Mouse (Mus musculus) MEL (cell line): ENCODE measurements around the gene Nkx2-1. TPM values are rescaled to one million over a fixed set of nuclear protein-coding genes. Genes with fewer than 3 reads are reported as not detected.

Experiments
- DNase-seq: peaks from one replicate; pipeline ENCODE4 v3.0.0; 2011; ENCODE audit warnings: low read depth, low spot score
- H3K27ac ChIP-seq: 2 replicates; pipeline ENCODE4 v1.5.1; 2012; ENCODE audit warnings: low read depth, mild to moderate bottlenecking, control low read depth, low read length, moderate library complexity; ENCODE audit not compliant: control insufficient read depth
- H3K27me3 ChIP-seq, 2 experiments: fragments of 150-350 bp in 1 of 2; sonication (generic) in 1 of 2; 2 replicates each; pipeline ENCODE4 v1.6.1; 2012; ENCODE audit warnings: low read length in 2 of 2, mild to moderate bottlenecking in 2 of 2, improper control_type of control experiment in 1 of 2, moderate library complexity in 1 of 2; ENCODE audit not compliant: insufficient read depth in 2 of 2, control insufficient read depth in 1 of 2
- H3K36me3 ChIP-seq, 2 experiments: 2 replicates each; pipeline ENCODE4 v1.6.1; 2012 to 2014; ENCODE audit warnings: low read length in 2 of 2, improper control_type of control experiment in 1 of 2, inconsistent platforms in 1 of 2, mild to moderate bottlenecking in 1 of 2; ENCODE audit not compliant: insufficient read depth in 2 of 2, control insufficient read depth in 1 of 2
- H3K4me1 ChIP-seq, 2 experiments: fragments of 150-350 bp in 1 of 2; sonication (generic) in 1 of 2; 2 replicates each; pipeline ENCODE4 v1.6.1; 2012; ENCODE audit warnings: low read length in 2 of 2, improper control_type of control experiment in 1 of 2, mild to moderate bottlenecking in 1 of 2; ENCODE audit not compliant: insufficient read depth in 2 of 2, control insufficient read depth in 1 of 2
- H3K4me3 ChIP-seq, 2 experiments: fragments of 150-350 bp in 1 of 2; sonication (generic) in 1 of 2; 2 replicates each; pipeline ENCODE4 v1.5.1; 2012; ENCODE audit warnings: low read depth in 2 of 2, low read length in 2 of 2, mild to moderate bottlenecking in 2 of 2, moderate library complexity in 2 of 2, control low read depth in 1 of 2, improper control_type of control experiment in 1 of 2; ENCODE audit not compliant: control insufficient read depth in 1 of 2, insufficient read depth in 1 of 2
- H3K79me2 ChIP-seq: 2 replicates; pipeline ENCODE4 v1.6.1; 2012; ENCODE audit warnings: mild to moderate bottlenecking, low read length, moderate library complexity; ENCODE audit not compliant: control insufficient read depth, poor library complexity, insufficient read depth
- H3K9ac ChIP-seq: 2 replicates; pipeline ENCODE4 v1.6.1; 2012; ENCODE audit warnings: low read depth, mild to moderate bottlenecking, control low read depth, low read length, moderate library complexity; ENCODE audit not compliant: control insufficient read depth, poor library complexity, severe bottlenecking
- H3K9me3 ChIP-seq: fragments of 150-350 bp; sonication (generic); replicated peaks from 2 replicates; pipeline ENCODE4 v1.6.1; 2012; ENCODE audit warnings: mild to moderate bottlenecking, low read length, improper control_type of control experiment, moderate library complexity; ENCODE audit not compliant: insufficient read depth
- CTCF ChIP-seq, 3 experiments: IDR thresholded peaks in 2 of 3; conservative IDR thresholded peaks in 1 of 3; 2 replicates each; pipeline ENCODE4 v1.5.1; 2011 to 2012; ENCODE audit warnings: low read length in 3 of 3, low read depth in 2 of 3, mild to moderate bottlenecking in 2 of 3, improper control_type of control experiment in 1 of 3, inconsistent platforms in 1 of 3, mixed read lengths in 1 of 3, moderate library complexity in 1 of 3; ENCODE audit not compliant: control insufficient read depth in 1 of 3, insufficient read depth in 1 of 3, poor library complexity in 1 of 3, severe bottlenecking in 1 of 3
- E2F4 ChIP-seq: IDR thresholded peaks from 2 replicates; pipeline ENCODE4 v1.6.1; 2011; ENCODE audit warnings: low read depth, low read length, improper control_type of control experiment, borderline replicate concordance
- ELF1 ChIP-seq: IDR thresholded peaks from 2 replicates; pipeline ENCODE4 v1.6.1; 2014; ENCODE audit warnings: low read depth, mild to moderate bottlenecking, inconsistent platforms, low read length, improper control_type of control experiment, moderate library complexity
- ETS1 ChIP-seq: IDR thresholded peaks from 2 replicates; pipeline ENCODE4 v1.6.1; 2012; ENCODE audit warnings: low read depth, mild to moderate bottlenecking, inconsistent platforms, low read length, improper control_type of control experiment, moderate library complexity
- GABPA ChIP-seq: IDR thresholded peaks from 2 replicates; pipeline ENCODE4 v1.6.1; 2012; ENCODE audit warnings: low read depth, mild to moderate bottlenecking, inconsistent platforms, low read length, improper control_type of control experiment, moderate library complexity
- HCFC1 ChIP-seq: IDR thresholded peaks from 2 replicates; pipeline ENCODE4 v1.6.1; 2012; ENCODE audit warnings: low read depth, mild to moderate bottlenecking, inconsistent platforms, low read length, improper control_type of control experiment, moderate library complexity
- KAT2A ChIP-seq: conservative IDR thresholded peaks from 2 replicates; pipeline ENCODE4 v1.6.1; 2012; ENCODE audit warnings: low read depth, low read length, improper control_type of control experiment, inconsistent platforms
- MYB ChIP-seq: IDR thresholded peaks from 2 replicates; pipeline ENCODE4 v1.6.1; 2011; ENCODE audit warnings: mild to moderate bottlenecking, low read depth, low read length, improper control_type of control experiment
- NELFE ChIP-seq: IDR thresholded peaks from 2 replicates; pipeline ENCODE4 v1.6.1; 2011; ENCODE audit warnings: low read depth, low read length, improper control_type of control experiment
- NRF1 ChIP-seq: IDR thresholded peaks from 2 replicates; pipeline ENCODE4 v1.6.1; 2014; ENCODE audit warnings: low read depth, mild to moderate bottlenecking, inconsistent platforms, low read length, improper control_type of control experiment, moderate library complexity; ENCODE audit not compliant: poor library complexity, insufficient read depth, severe bottlenecking
- POLR2A ChIP-seq, 2 experiments: IDR thresholded peaks; 2 replicates each; pipeline ENCODE4 v1.6.1; 2011 to 2012; ENCODE audit warnings: low read length in 2 of 2, mild to moderate bottlenecking in 2 of 2, control low read depth in 1 of 2, improper control_type of control experiment in 1 of 2, low read depth in 1 of 2, moderate library complexity in 1 of 2; ENCODE audit not compliant: control insufficient read depth in 1 of 2, insufficient read depth in 1 of 2, poor library complexity in 1 of 2
- POLR2AphosphoS2 ChIP-seq: IDR thresholded peaks from 2 replicates; pipeline ENCODE4 v1.6.1; 2011; ENCODE audit warnings: low read length, improper control_type of control experiment
- SIN3A ChIP-seq: IDR thresholded peaks from 2 replicates; pipeline ENCODE4 v1.6.1; 2012; ENCODE audit warnings: low read length, improper control_type of control experiment, inconsistent platforms
- TAL1 ChIP-seq: IDR thresholded peaks from 2 replicates; pipeline ENCODE4 v1.6.1; 2012; ENCODE audit warnings: mild to moderate bottlenecking, inconsistent platforms, low read length, moderate library complexity, mixed read lengths
- TBP ChIP-seq: IDR thresholded peaks from 2 replicates; pipeline ENCODE4 v1.8.0; 2011; ENCODE audit warnings: low read depth, low read length, improper control_type of control experiment
- USF1 ChIP-seq: IDR thresholded peaks from 2 replicates; pipeline ENCODE4 v1.6.1; 2014; ENCODE audit warnings: low read depth, mild to moderate bottlenecking, inconsistent platforms, low read length, improper control_type of control experiment, moderate library complexity
- ZC3H11A ChIP-seq: IDR thresholded peaks from 2 replicates; pipeline ENCODE4 v1.6.1; 2012; ENCODE audit warnings: low read depth, mild to moderate bottlenecking, inconsistent platforms, low read length, improper control_type of control experiment
- ZKSCAN1 ChIP-seq: IDR thresholded peaks from 2 replicates; pipeline ENCODE4 v1.6.1; 2012; ENCODE audit warnings: low read depth, mild to moderate bottlenecking, inconsistent platforms, low read length, improper control_type of control experiment, moderate library complexity
- ZMIZ1 ChIP-seq: IDR thresholded peaks from 2 replicates; pipeline ENCODE4 v1.6.1; 2012; ENCODE audit warnings: low read depth, mild to moderate bottlenecking, inconsistent platforms, low read length, improper control_type of control experiment, moderate library complexity
- polyA plus RNA-seq, 2 experiments: library from polyadenylated mRNA; stranded (reverse) in 1 of 2; unstranded in 1 of 2; fragments of >175 nt in 1 of 2; fragments of >200 nt in 1 of 2; gene quantifications; 2 replicates each; pipeline versions ENCODE4 v1.2.1 to v1.2.4; 2012; ENCODE audit warnings: low replicate concordance in 2 of 2, low read depth in 1 of 2; ENCODE audit not compliant: insufficient read length in 2 of 2, insufficient read depth in 1 of 2, missing spikeins in 1 of 2
- total RNA-seq: library from RNA; depleted of rRNA; stranded (reverse); fragments of 300-350 nt; gene quantifications from 2 replicates; pipeline ENCODE4 v1.2.3, GENCODE M21; 2012

Nkx2-1 gene
- total and polyA plus RNA-seq, 3 experiments, result not detected

DNA sequence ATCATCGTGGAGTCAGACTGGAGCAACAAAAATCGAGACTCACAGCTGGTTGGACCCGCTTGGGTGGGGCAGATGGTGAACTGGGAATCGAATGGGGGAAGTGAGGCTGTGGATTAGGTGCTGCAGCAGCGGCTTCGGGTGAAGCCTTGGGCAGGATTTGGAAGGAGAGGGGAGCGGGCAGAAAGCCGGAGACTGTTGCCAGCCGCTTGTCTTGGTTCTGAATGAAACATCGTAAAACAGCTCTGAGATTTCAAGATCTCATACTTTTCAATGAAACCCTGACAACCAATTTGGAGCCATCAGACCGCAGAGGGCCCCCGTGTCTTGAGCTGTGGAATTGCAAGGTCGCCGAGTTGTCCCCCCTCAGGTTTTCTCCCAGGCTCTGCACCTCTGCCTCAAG lies 12.5 kb downstream of the Nkx2-1 start:
- Histone ChIP-seq H3K79me2 (no peaks in the 10 kb centered on the region), H3K9ac (no peak overlapping the region)
- no peak for TF ChIP-seq NRF1
- no peak for TF ChIP-seq TAL1
- no peak for TF ChIP-seq USF1

DNA sequence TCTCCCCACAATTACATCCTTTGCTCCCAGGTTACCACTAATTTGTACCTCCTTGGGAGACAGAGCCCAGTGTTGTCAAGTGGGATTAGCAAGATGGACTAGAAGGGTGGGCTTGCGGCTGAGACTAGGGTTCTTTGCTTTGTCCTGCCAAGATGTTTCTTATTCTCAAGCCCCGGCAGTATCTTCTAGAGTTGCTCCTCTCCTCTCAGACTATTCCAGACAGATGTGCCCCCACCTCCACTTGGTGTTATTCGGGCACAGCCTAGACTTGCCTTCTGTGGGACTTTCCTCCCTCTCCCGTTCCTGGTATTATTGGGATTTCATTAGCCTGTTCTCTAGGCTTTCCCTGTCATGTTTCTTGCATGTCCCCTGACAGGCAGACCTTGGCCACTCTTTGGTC lies 14.5 kb downstream of the Nkx2-1 start:
- TF ChIP-seq ETS1, result no peak
- no peak for TF ChIP-seq ZMIZ1
- no peak for TF ChIP-seq CTCF (IDR thresholded peaks at IDR 0.05 in 2 of 3, conservative IDR thresholded peaks at IDR 0.05 in 1 of 3; ENCODE audit: control insufficient read depth in 1 of 3, insufficient read depth in 1 of 3, low read depth in 2 of 3, low read length in 3 of 3, poor library complexity in 1 of 3, severe bottlenecking in 1 of 3)
- no peak for TF ChIP-seq GABPA
- no peak for TF ChIP-seq SIN3A
- TF ChIP-seq NELFE, result no peak
- no peak for TF ChIP-seq HCFC1
- TF ChIP-seq ZC3H11A, result no peak
- TF ChIP-seq E2F4, result no peak
- no peak for TF ChIP-seq MYB
- TF ChIP-seq KAT2A, result no peak
- TF ChIP-seq NRF1, result no peak
- TF ChIP-seq USF1, result no peak
- no peak for TF ChIP-seq ZKSCAN1
- TF ChIP-seq POLR2AphosphoS2, result no peak
- TF ChIP-seq POLR2A (IDR thresholded peaks at IDR 0.05; ENCODE audit: control insufficient read depth in 1 of 2, insufficient read depth in 1 of 2, low read depth in 1 of 2, low read length in 2 of 2, poor library complexity in 1 of 2), result no peak
- TF ChIP-seq ELF1, result no peak
- no peak for TF ChIP-seq TBP
- Histone ChIP-seq H3K79me2 (no peaks in the 10 kb centered on the region), H3K36me3 (no peaks in the 10 kb centered on the region), H3K4me1 (no peaks in the 10 kb centered on the region), H3K9ac (no peak overlapping the region), H3K9me3 (no peaks in the 10 kb centered on the region), H3K4me3 (no peak overlapping the region), H3K27ac (no peak overlapping the region), H3K27me3 (peaks cover 0 to 5% of the 10 kb centered on the region in 2 experiments; a peak in 3 of 4 replicates)
- no peak for DNase-seq

More for the DNA sequence above, 12.5 kb downstream of the Nkx2-1 start:
- no peak for DNase-seq
- H3K4me1 ChIP-seq, result no peaks in the 10 kb centered on the region
- H3K4me3 ChIP-seq, result no peak overlapping the region
- H3K36me3 ChIP-seq, result no peaks in the 10 kb centered on the region
- H3K27ac ChIP-seq, result no peak overlapping the region
- no peaks in the 10 kb centered on the region for H3K9me3 ChIP-seq
- H3K27me3 ChIP-seq, result peaks cover 0 to 5% of the 10 kb centered on the region in 2 experiments; a peak in 3 of 4 replicates
